Mouse (Mus musculus) B cell, adult 2 months (primary cell): ENCODE data around the gene Ubqln4.
A peak's percentile ranks its signal among the peaks of the same experiment; 100 is the strongest.
"Not testable (repeated sequence)": the region's sequence is repeated elsewhere in the genome, so short reads cannot be mapped to it uniquely, and the experiment has no call there.

Experiments
- DNase-seq, 2 experiments: peaks; one replicate each; pipeline ENCODE4 v3.0.0; 2022

The Ubqln4 gene

GRCm38 (mm10) chr3:88568615-88569014 is 15.1 kb downstream of the Ubqln4 start:
- no peak for DNase-seq

- DNase-seq = no peak
Observed at GRCm38 (mm10) chr3:88569093-88569492, 15.5 kb downstream of the Ubqln4 start.

GRCm38 (mm10) chr3:88569694-88570093 is 16.1 kb downstream of the Ubqln4 start:
- no peak for DNase-seq

- DNase-seq = no peak
Observed at GRCm38 (mm10) chr3:88570341-88570740, 16.8 kb downstream of the Ubqln4 start.

GRCm38 (mm10) chr3:88571856-88572255 is 18.3 kb downstream of the Ubqln4 start:
- no peak for DNase-seq

- no peak for DNase-seq
Observed at GRCm38 (mm10) chr3:88572835-88573234, 19.3 kb downstream of the Ubqln4 start.

GRCm38 (mm10) chr3:88573810-88574209 is 20.3 kb downstream of the Ubqln4 start:
- no peak for DNase-seq

GRCm38 (mm10) chr3:88575540-88575939 is 22.0 kb downstream of the Ubqln4 start, which contains the start of gene Ssr2:
Gene Ssr2 (plus strand): TSS chr3:88575876.
- no peak for DNase-seq

GRCm38 (mm10) chr3:88577846-88578245 is 24.3 kb downstream of the Ubqln4 start:
- not testable (repeated sequence) for DNase-seq

- no peak for DNase-seq
Observed at GRCm38 (mm10) chr3:88578498-88579424, 25.2 kb downstream of the Ubqln4 start.

GRCm38 (mm10) chr3:88579454-88580117 is 26.0 kb downstream of the Ubqln4 start:
- DNase-seq = peak; percentile 75

GRCm38 (mm10) chr3:88585769-88586168 is 32.2 kb downstream of the Ubqln4 start:
- no peak for DNase-seq

- no peak for DNase-seq
Observed at GRCm38 (mm10) chr3:88586640-88587039, 33.1 kb downstream of the Ubqln4 start.

- DNase-seq = no peak
Observed at GRCm38 (mm10) chr3:88590246-88590645, 36.7 kb downstream of the Ubqln4 start.

- no peak for DNase-seq
Observed at GRCm38 (mm10) chr3:88591044-88591443, 37.5 kb downstream of the Ubqln4 start.

GRCm38 (mm10) chr3:88591950-88592731 is 38.6 kb downstream of the Ubqln4 start:
- DNase-seq = peak; percentile 71 to 74

GRCm38 (mm10) chr3:88592942-88593576 is 39.5 kb downstream of the Ubqln4 start:
- peak; percentile 76 to 80 for DNase-seq

GRCm38 (mm10) chr3:88593893-88594580 is 40.5 kb downstream of the Ubqln4 start:
- no peak for DNase-seq

GRCm38 (mm10) chr3:88596547-88596946 is 43.0 kb downstream of the Ubqln4 start:
- not testable (repeated sequence) for DNase-seq

- DNase-seq = no peak
Observed at GRCm38 (mm10) chr3:88602466-88602865, 48.9 kb downstream of the Ubqln4 start.

GRCm38 (mm10) chr3:88603714-88604161 is 50.2 kb downstream of the Ubqln4 start:
- peak; percentile 84 for DNase-seq

- no peak for DNase-seq
Observed at GRCm38 (mm10) chr3:88604863-88605262, 51.3 kb downstream of the Ubqln4 start.
